In genomic region chr1:82825256-82825655, GRCm38 (mm10) we compare ENCODE assay signal across 27 mouse cellular contexts. TPM values are rescaled to one million over a fixed set of nuclear protein-coding genes. Genes with fewer than 3 reads are reported as not detected.
DNase-seq lines count a peak whose midpoint lies in the region; ATAC-seq lines count a peak whose summit lies in the region.
"Had no signal": no experiment of that assay in that cellular context is flagged by ENCODE, and none has a peak within 500 bp of the region (broad histone marks: within the 10 kb centered on the region; RNA-seq: fewer than 3 reads in every experiment).

No protein-coding gene starts in this region.

- no peak overlapping the region for H3K4me2 ChIP-seq in heart, embryonic 12.5 days
- H3K4me2 ChIP-seq in liver, embryonic 11.5 days: peak overlapping the region; percentile 51
- H3K4me2 ChIP-seq in hindbrain, embryonic 11.5 days (replicated peaks; ENCODE audit: low read depth, low read length): no peak overlapping the region
- H3K4me2 ChIP-seq: forebrain, embryonic 12.5 days; heart, embryonic 13.5 days had no signal

- peak; percentile 66; the same call in 1 of the 2 replicates for ATAC-seq in heart, embryonic 12.5 days (ENCODE audit: insufficient number of reproducible peaks, low FRiP score)
- ATAC-seq in liver, embryonic 11.5 days (replicated peaks; ENCODE audit: low FRiP score): peak; percentile 95
- peak; percentile 52 for ATAC-seq in megakaryocyte-erythroid progenitor cell, adult 5-6 weeks (replicated peaks; ENCODE audit: low FRiP score, low TSS enrichment, poor library complexity, severe bottlenecking)
- no peak for ATAC-seq in hindbrain, embryonic 11.5 days (ENCODE audit: low FRiP score)
- ATAC-seq: hindbrain, embryonic 16.5 days had no signal

- no peak for DNase-seq in heart, adult 9 months (ENCODE audit: low spot score in 2 of 2)
- peak; percentile 91 for DNase-seq in c-Kit-negative CD71-positive TER-119-positive erythroid progenitor cells, embryonic 14.5 days (ENCODE audit: low read depth, low spot score)
- no peak for DNase-seq in liver, embryonic 11.5 days (ENCODE audit: low spot score)
- DNase-seq in hindbrain, embryonic 11.5 days (ENCODE audit: low spot score): no peak
- DNase-seq in embryo, embryonic 10 days (ENCODE audit: low spot score): no peak
- DNase-seq: adrenal gland, postnatal 10 days; cerebellum, adult 9-10 months; gastrocnemius, postnatal 10 days; heart, postnatal 36 days; kidney, adult 8-10 months; midbrain, embryonic 14.5 days; thymus, postnatal 25 days had no signal

- H3K9ac ChIP-seq in heart, embryonic 12.5 days: no peak overlapping the region
- H3K9ac ChIP-seq in liver, embryonic 11.5 days (ENCODE audit: low read depth, low read length): peak overlapping the region; percentile 21
- H3K9ac ChIP-seq in hindbrain, embryonic 11.5 days (ENCODE audit: low read depth, low read length): no peak overlapping the region
- H3K9ac ChIP-seq: forebrain, embryonic 12.5 days; heart, embryonic 13.5 days had no signal

- no peak overlapping the region for H3K4me3 ChIP-seq in heart, embryonic 12.5 days
- H3K4me3 ChIP-seq in liver, embryonic 11.5 days (ENCODE audit: low read depth, low read length): no peak overlapping the region
- no peak overlapping the region for H3K4me3 ChIP-seq in hindbrain, embryonic 11.5 days (ENCODE audit: low read depth, low read length)
- H3K4me3 ChIP-seq: forebrain, embryonic 12.5 days; heart, embryonic 13.5 days had no signal

- H3K27ac ChIP-seq in heart, embryonic 12.5 days (ENCODE audit: poor library complexity, severe bottlenecking): no peak overlapping the region
- H3K27ac ChIP-seq in liver, embryonic 11.5 days (ENCODE audit: low read depth, low read length): peak overlapping the region; percentile 95
- H3K27ac ChIP-seq in hindbrain, embryonic 11.5 days (ENCODE audit: low read depth, low read length): no peak overlapping the region
- H3K27ac ChIP-seq: forebrain, embryonic 12.5 days; heart, embryonic 13.5 days; macrophage had no signal

- no peaks in the 10 kb centered on the region for H3K9me3 ChIP-seq in heart, embryonic 12.5 days (replicated peaks)
- no peaks in the 10 kb centered on the region for H3K9me3 ChIP-seq in liver, embryonic 11.5 days (ENCODE audit: control insufficient read depth, low read length)
- no peaks in the 10 kb centered on the region for H3K9me3 ChIP-seq in hindbrain, embryonic 11.5 days (ENCODE audit: control insufficient read depth, low read length)
- H3K9me3 ChIP-seq: forebrain, embryonic 12.5 days; heart, embryonic 13.5 days had no signal

- H3K4me1 ChIP-seq in heart, embryonic 12.5 days (replicated peaks): peaks cover 5% of the 10 kb centered on the region
- peaks cover 36% of the 10 kb centered on the region for H3K4me1 ChIP-seq in liver, embryonic 11.5 days (replicated peaks; ENCODE audit: control insufficient read depth, insufficient read depth, low read length)
- H3K4me1 ChIP-seq in hindbrain, embryonic 11.5 days (replicated peaks; ENCODE audit: control insufficient read depth, insufficient read depth, low read length): no peaks in the 10 kb centered on the region
- H3K4me1 ChIP-seq: forebrain, embryonic 12.5 days had no signal

- no peaks in the 10 kb centered on the region for H3K36me3 ChIP-seq in heart, embryonic 12.5 days
- no peaks in the 10 kb centered on the region for H3K36me3 ChIP-seq in liver, embryonic 11.5 days (ENCODE audit: control insufficient read depth, insufficient read depth, low read length)
- H3K36me3 ChIP-seq in hindbrain, embryonic 11.5 days (ENCODE audit: control insufficient read depth, insufficient read depth, low read length): no peaks in the 10 kb centered on the region
- H3K36me3 ChIP-seq: forebrain, embryonic 12.5 days; heart, embryonic 13.5 days had no signal

- H3K27me3 ChIP-seq in heart, embryonic 12.5 days (replicated peaks): no peaks in the 10 kb centered on the region
- H3K27me3 ChIP-seq in liver, embryonic 11.5 days (replicated peaks; ENCODE audit: control insufficient read depth, insufficient read depth, low read length): no peaks in the 10 kb centered on the region
- H3K27me3 ChIP-seq in hindbrain, embryonic 11.5 days (ENCODE audit: control insufficient read depth, insufficient read depth, low read length): no peaks in the 10 kb centered on the region
- H3K27me3 ChIP-seq: CH12.LX; forebrain, embryonic 12.5 days; heart, embryonic 13.5 days had no signal

- WGBS in heart, embryonic 12.5 days: 87% methylated on average over 2 of the region's 2 CpGs
- 46% methylated on average over 2 of the region's 2 CpGs for WGBS in liver, embryonic 11.5 days
- 88% methylated on average over 2 of the region's 2 CpGs for WGBS in hindbrain, embryonic 11.5 days

RNA-seq across cellular contexts. Expression of gene Agfg1, which starts 14.0 kb away (rescaled TPM):
- 46.4 and 47.0 TPM in 2 replicates for polyA plus RNA-seq in heart, embryonic 12.5 days (2016; fragmentation: Nextera tagmentation; extraction: Ambion mirVana)
- polyA plus RNA-seq in liver, embryonic 11.5 days (2014; fragmentation: Nextera tagmentation; extraction: Ambion mirVana): 47.6 and 58.7 TPM in 2 replicates
- 30.1 and 39.6 TPM in 2 replicates for total RNA-seq in megakaryocyte-erythroid progenitor cell, adult 5-6 weeks (2014; fragmentation: Nextera tagmentation)
- 32.5 and 42.1 TPM in 2 replicates for total RNA-seq in megakaryocyte-erythroid progenitor cell, adult 5-6 weeks (2017)
- 47.2 and 54.4 TPM in 2 replicates for polyA plus RNA-seq in hindbrain, embryonic 11.5 days (2014; fragmentation: Nextera tagmentation; extraction: Ambion mirVana)

RNA-seq across cellular contexts. Expression of gene Gm47791, which starts 54.2 kb away (rescaled TPM):
- not detected in 2 replicates for polyA plus RNA-seq in heart, embryonic 12.5 days (2016; fragmentation: Nextera tagmentation; extraction: Ambion mirVana)
- polyA plus RNA-seq in liver, embryonic 11.5 days (2014; fragmentation: Nextera tagmentation; extraction: Ambion mirVana): not detected in 2 replicates
- total RNA-seq in megakaryocyte-erythroid progenitor cell, adult 5-6 weeks (2014; fragmentation: Nextera tagmentation): not detected in 2 replicates
- total RNA-seq in megakaryocyte-erythroid progenitor cell, adult 5-6 weeks (2017): not detected in 2 replicates
- polyA plus RNA-seq in hindbrain, embryonic 11.5 days (2014; fragmentation: Nextera tagmentation; extraction: Ambion mirVana): not detected in 2 replicates
- total RNA-seq: adrenal gland, postnatal 10 days; CH12.LX; gastrocnemius, postnatal 10 days; heart, postnatal 36 days; layer of hippocampus, postnatal 25 days; left cerebral cortex, postnatal 36 days; liver, adult 2 months; neutrophil, adult 5-6 weeks had no signal
- polyA plus RNA-seq: brain, embryonic 14.5 days; embryonic facial prominence, embryonic 14.5 days; forebrain, embryonic 12.5 days; frontal cortex, adult 2 months; heart, embryonic 13.5 days; hindbrain, embryonic 16.5 days; large intestine, adult 2 months; liver, adult 2 months; macrophage; midbrain, embryonic 14.5 days had no signal

RNA-seq across cellular contexts. Expression of gene Tm4sf20, which starts 57.0 kb away (rescaled TPM):
- polyA plus RNA-seq in heart, embryonic 12.5 days (2016; fragmentation: Nextera tagmentation; extraction: Ambion mirVana): 0.17 TPM in 1 of 2 replicates, not detected in the other
- polyA plus RNA-seq in liver, embryonic 11.5 days (2014; fragmentation: Nextera tagmentation; extraction: Ambion mirVana): 0.12 TPM in 1 of 2 replicates, not detected in the other
- not detected in 2 replicates for total RNA-seq in megakaryocyte-erythroid progenitor cell, adult 5-6 weeks (2014; fragmentation: Nextera tagmentation)
- not detected in 2 replicates for total RNA-seq in megakaryocyte-erythroid progenitor cell, adult 5-6 weeks (2017)
- not detected in 2 replicates for polyA plus RNA-seq in hindbrain, embryonic 11.5 days (2014; fragmentation: Nextera tagmentation; extraction: Ambion mirVana)
- total RNA-seq: adrenal gland, postnatal 10 days; CH12.LX; gastrocnemius, postnatal 10 days; heart, postnatal 36 days; layer of hippocampus, postnatal 25 days; left cerebral cortex, postnatal 36 days; liver, adult 2 months; neutrophil, adult 5-6 weeks had no signal
- polyA plus RNA-seq: brain, embryonic 14.5 days; frontal cortex, adult 2 months; heart, embryonic 13.5 days; hindbrain, embryonic 16.5 days; liver, adult 2 months; macrophage had no signal
